Mouse (Mus musculus) small intestine, adult 2 months (tissue): Measurements from ENCODE around the gene Lhfpl2.

ENCODE experiments used
- CTCF ChIP-seq: fragments of 200-500 bp; IDR thresholded peaks from 2 replicates; pipeline ENCODE4 v1.5.1; 2012; ENCODE audit warnings: low read depth, mild to moderate bottlenecking, control low read depth, inconsistent platforms, low read length, moderate library complexity, mixed read lengths; ENCODE audit not compliant: insufficient replicate concordance, insufficient read length; ENCODE audit errors: extremely low read depth
- POLR2A ChIP-seq: fragments of 200-500 bp; IDR thresholded peaks from 2 replicates; pipeline ENCODE4 v1.6.1; 2012; ENCODE audit warnings: low read depth, mild to moderate bottlenecking, control low read depth, inconsistent platforms, low read length, moderate library complexity

GRCm38 (mm10) chr13:94091366-94091765 is 33.8 kb downstream of the Lhfpl2 start:
- TF ChIP-seq CTCF (no peak), POLR2A (no peak)
